Mouse (Mus musculus) megakaryocyte, embryonic 14.5 days (primary cell): ENCODE measurements around the gene Tom1l2.

Experiments used
- FLI1 ChIP-seq: IDR thresholded peaks from 2 replicates; pipeline ENCODE4 v1.6.1; 2012; ENCODE audit warnings: low read length, inconsistent platforms, mixed read lengths
- GATA1 ChIP-seq: IDR thresholded peaks from 3 replicates; pipeline ENCODE4 v1.6.1; 2012; ENCODE audit warnings: mixed read lengths, low read length, inconsistent platforms, borderline replicate concordance

DNA sequence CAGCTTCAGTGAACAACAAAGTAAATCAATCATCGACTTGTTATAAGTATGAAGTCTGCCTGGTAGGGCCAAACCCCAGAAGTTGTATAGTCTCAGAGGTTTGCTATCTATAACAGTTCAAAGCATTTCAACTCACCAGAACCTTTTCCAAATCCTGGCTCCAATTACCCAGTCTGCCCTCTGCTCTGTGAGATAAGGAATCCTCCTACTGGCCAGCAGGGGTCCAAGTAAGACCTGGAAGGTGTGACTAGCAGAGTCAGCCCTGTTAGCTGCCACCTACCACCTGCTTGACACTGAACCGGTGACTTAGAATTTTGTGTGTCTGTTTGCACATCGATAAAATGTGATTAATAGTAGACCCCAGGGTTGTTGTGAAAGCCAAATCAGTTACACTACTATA, 14.6 kb upstream of the Tom1l2 start:
- TF ChIP-seq GATA1 (no peak), FLI1 (no peak)
